Mouse (Mus musculus) activated CD4-positive, CD25-positive, alpha-beta regulatory T cell (primary cell): ENCODE measurements around the gene Cd320. TPM values are rescaled to one million over a fixed set of nuclear protein-coding genes. Genes with fewer than 3 reads are reported as not detected.

ENCODE experiments used
- polyA plus RNA-seq, 2 experiments: library from polyadenylated mRNA; unstranded; fragments of 100-300 nt; shearing (Covaris generic); gene quantifications; one replicate each; pipeline ENCODE4 v1.2.1; 2017

The Cd320 gene
- polyA plus RNA-seq, result 10 to 100 TPM; 10.3 to 32.6 TPM

GRCm38 (mm10) chr17:33842966-33843795 is at the start of gene Cd320:
Gene Cd320, plus strand, starts transcription at chr17:33843091.

GRCm38 (mm10) chr17:33810334-33811141 is 32.4 kb upstream of the Cd320 start, which contains the start of gene Kank3:
Gene Kank3, plus strand, starts transcription at chr17:33810519.

GRCm38 (mm10) chr17:33824084-33824996 is 18.6 kb upstream of the Cd320 start, which contains the start of the genes Rps28 and Ndufa7:
Gene Rps28, minus strand, starts transcription at chr17:33824562.
Gene Ndufa7, plus strand, starts transcription at chr17:33824572.

GRCm38 (mm10) chr17:33873537-33873936 is 30.6 kb downstream of the Cd320 start, which contains the start of gene Gm7029:
Gene Gm7029, plus strand, starts transcription at chr17:33873837.

GRCm38 (mm10) chr17:33890533-33891059 is 47.7 kb downstream of the Cd320 start, which contains the start of gene Kifc1:
Gene Kifc1, minus strand, starts transcription at chr17:33890661.

Other genes with a start within 250 kb of the Cd320 start
- gene Zfp414, start 214.0 kb upstream of the Cd320 start, polyA plus RNA-seq, result 10 to 100 TPM; 63.4 to 90.3 TPM
- 1 to 10 TPM in 1 of 2 experiments, under 1 TPM in 1; 0.37 to 1.2 TPM for gene Pram1, start 205.0 kb upstream of the Cd320 start, polyA plus RNA-seq
- 100 to 1,000 TPM; 292 to 345 TPM for gene Hnrnpm, start 156.2 kb upstream of the Cd320 start, polyA plus RNA-seq
- 100 to 1,000 TPM; 115 to 135 TPM for gene March2, start 124.4 kb upstream of the Cd320 start, polyA plus RNA-seq
- gene Rab11b, start 82.6 kb upstream of the Cd320 start, polyA plus RNA-seq, result 100 to 1,000 TPM; 257 to 293 TPM
- gene Angptl4, start 61.3 kb upstream of the Cd320 start, polyA plus RNA-seq, result 1 to 10 TPM; 2.2 to 9.0 TPM
- 1 to 10 TPM; 5.5 to 8.4 TPM for gene Kank3, start 32.6 kb upstream of the Cd320 start, polyA plus RNA-seq
- gene Rps28, start 18.5 kb upstream of the Cd320 start, polyA plus RNA-seq, result 1,000 to 10,000 TPM in 1 of 2 experiments, 100 to 1,000 TPM in 1; 711 to 1,323 TPM
- 100 to 1,000 TPM; 336 to 377 TPM for gene Ndufa7, start 18.5 kb upstream of the Cd320 start, polyA plus RNA-seq
- gene Gm7029, start 30.7 kb downstream of the Cd320 start, polyA plus RNA-seq, result not detected
- gene Kifc1, start 47.6 kb downstream of the Cd320 start, polyA plus RNA-seq, result 10 to 100 TPM in 1 of 2 experiments, 1 to 10 TPM in 1; 5.4 to 10.0 TPM
- gene Platr17, start 62.0 kb downstream of the Cd320 start, polyA plus RNA-seq, result 1 to 10 TPM; 3.2 to 8.3 TPM
- 100 to 1,000 TPM; 126 to 129 TPM for gene Daxx, start 66.3 kb downstream of the Cd320 start, polyA plus RNA-seq
- 100 to 1,000 TPM; 650 to 721 TPM for gene Tapbp, start 72.8 kb downstream of the Cd320 start, polyA plus RNA-seq
- 10 to 100 TPM; 18.2 to 18.6 TPM for gene Zbtb22, start 72.8 kb downstream of the Cd320 start, polyA plus RNA-seq
- gene Rgl2, start 86.5 kb downstream of the Cd320 start, polyA plus RNA-seq, result 100 to 1,000 TPM; 109 to 112 TPM
- gene Pfdn6, start 97.3 kb downstream of the Cd320 start, polyA plus RNA-seq, result 100 to 1,000 TPM; 145 to 156 TPM
- gene Wdr46, start 97.6 kb downstream of the Cd320 start, polyA plus RNA-seq, result 10 to 100 TPM; 46.5 to 72.2 TPM
- gene B3galt4, start 108.4 kb downstream of the Cd320 start, polyA plus RNA-seq, result 10 to 100 TPM; 37.5 to 47.5 TPM
- 10 to 100 TPM; 61.1 to 66.8 TPM for gene Vps52, start 112.7 kb downstream of the Cd320 start, polyA plus RNA-seq
- gene Rps18, start 112.9 kb downstream of the Cd320 start, polyA plus RNA-seq, result 1,000 to 10,000 TPM; 1,636 to 3,186 TPM
- gene H2-K1, start 157.3 kb downstream of the Cd320 start, polyA plus RNA-seq, result over 10,000 TPM; 11,900 to 12,872 TPM
- 10 to 100 TPM; 27.7 to 36.2 TPM for gene Ring1, start 181.6 kb downstream of the Cd320 start, polyA plus RNA-seq
- gene H2-Ke6, start 185.0 kb downstream of the Cd320 start, polyA plus RNA-seq, result 100 to 1,000 TPM; 183 to 346 TPM
- gene Slc39a7, start 188.6 kb downstream of the Cd320 start, polyA plus RNA-seq, result 10 to 100 TPM; 80.0 to 90.9 TPM
- 10 to 100 TPM; 43.3 to 60.3 TPM for gene Rxrb, start 188.7 kb downstream of the Cd320 start, polyA plus RNA-seq
- 1 to 10 TPM in 1 of 2 experiments, under 1 TPM in 1; 0.86 to 1.7 TPM for gene Col11a2, start 196.3 kb downstream of the Cd320 start, polyA plus RNA-seq
- 10 to 100 TPM; 19.9 to 60.5 TPM for gene H2-Oa, start 249.2 kb downstream of the Cd320 start, polyA plus RNA-seq